Comparison of ENCODE assay signal across 9 mouse cellular contexts in genomic region chr11:58636376-58636977, GRCm38 (mm10). TPM values are rescaled to one million over a fixed set of nuclear protein-coding genes. Genes with fewer than 3 reads are reported as not detected.
DNase-seq lines count a peak whose midpoint lies in the region; ATAC-seq and TF ChIP-seq lines count a peak whose summit lies in the region.
"Had no signal": no experiment of that assay in that cellular context is flagged by ENCODE, and none has a peak within 500 bp of the region (broad histone marks: within the 10 kb centered on the region; RNA-seq: fewer than 3 reads in every experiment).

No protein-coding gene starts in this region.

- no peak overlapping the region for H3K4me3 ChIP-seq in heart, embryonic 10.5 days
- no peak overlapping the region for H3K4me3 ChIP-seq in ES-Bruce4 (ENCODE audit: low read depth, low read length)
- H3K4me3 ChIP-seq in midbrain, embryonic 14.5 days (replicated peaks; ENCODE audit: low read depth, low read length) = no peak overlapping the region
- no peak overlapping the region for H3K4me3 ChIP-seq in testis, adult 2 months (ENCODE audit: control insufficient read depth, low read depth, low read length)
- H3K4me3 ChIP-seq: embryonic facial prominence, embryonic 15.5 days had no signal

- 9% methylated on average over 3 of the region's 4 CpGs for WGBS in heart, embryonic 10.5 days
- 30% methylated on average over 4 of the region's 4 CpGs for WGBS in midbrain, embryonic 14.5 days

- TF ChIP-seq CTCF in ES-Bruce4 (IDR thresholded peaks at IDR 0.05; ENCODE audit: low read depth, low read length) = peak; percentile 78
- peak; percentile 86 for TF ChIP-seq CTCF in testis, adult 2 months (IDR thresholded peaks at IDR 0.05; ENCODE audit: control insufficient read depth, insufficient read depth, insufficient replicate concordance, low read depth, low read length)

- H3K4me1 ChIP-seq in heart, embryonic 10.5 days = peaks cover 9% of the 10 kb centered on the region
- no peaks in the 10 kb centered on the region for H3K4me1 ChIP-seq in ES-Bruce4 (ENCODE audit: control insufficient read depth, insufficient read depth, low read length)
- peaks cover 7% of the 10 kb centered on the region; the same call in 1 of the 2 replicates for H3K4me1 ChIP-seq in midbrain, embryonic 14.5 days (ENCODE audit: control insufficient read depth, insufficient read depth, low read length)
- peaks cover 3% of the 10 kb centered on the region for H3K4me1 ChIP-seq in testis, adult 2 months (ENCODE audit: control insufficient read depth, insufficient read depth, low read length)

- no peak overlapping the region for H3K4me2 ChIP-seq in midbrain, embryonic 14.5 days (ENCODE audit: low read length)
- H3K4me2 ChIP-seq: embryonic facial prominence, embryonic 15.5 days had no signal

- no peaks in the 10 kb centered on the region for H3K9me3 ChIP-seq in heart, embryonic 10.5 days
- H3K9me3 ChIP-seq in ES-Bruce4 (replicated peaks; ENCODE audit: control insufficient read depth, insufficient read depth, low read length, poor library complexity, severe bottlenecking) = no peaks in the 10 kb centered on the region
- no peaks in the 10 kb centered on the region for H3K9me3 ChIP-seq in midbrain, embryonic 14.5 days (ENCODE audit: control insufficient read depth, low read length)
- H3K9me3 ChIP-seq: embryonic facial prominence, embryonic 15.5 days had no signal

- no peak for ATAC-seq in midbrain, embryonic 14.5 days (ENCODE audit: low FRiP score, low TSS enrichment)

- DNase-seq in heart, embryonic 10.5 days (ENCODE audit: low spot score) = peak; percentile 83
- no peak for DNase-seq in heart, adult 11 months
- DNase-seq in c-Kit-positive CD71-negative TER-119-negative erythroid progenitor cells, embryonic 14.5 days (ENCODE audit: low read depth) = peak; percentile 60
- peak; percentile 45 for DNase-seq in gastrocnemius, postnatal 14 days
- peak; percentile 18 to 28 for DNase-seq in left cerebral cortex, postnatal 25 days (ENCODE audit: low spot score in 2 of 2)
- peak; percentile 63 for DNase-seq in midbrain, embryonic 14.5 days

- TF ChIP-seq POLR2A in ES-Bruce4 (IDR thresholded peaks at IDR 0.05; ENCODE audit: insufficient read depth, low read length) = no peak
- TF ChIP-seq POLR2A in testis, adult 2 months (IDR thresholded peaks at IDR 0.05; ENCODE audit: control insufficient read depth, low read depth, low read length) = no peak

- H3K9ac ChIP-seq in ES-Bruce4 (ENCODE audit: low read depth, poor library complexity, severe bottlenecking) = no peak overlapping the region
- no peak overlapping the region for H3K9ac ChIP-seq in midbrain, embryonic 14.5 days (replicated peaks; ENCODE audit: low read length)
- H3K9ac ChIP-seq: embryonic facial prominence, embryonic 15.5 days had no signal

- no peak overlapping the region for H3K27ac ChIP-seq in heart, embryonic 10.5 days
- H3K27ac ChIP-seq in ES-Bruce4 (ENCODE audit: insufficient read depth, low read length) = no peak overlapping the region
- no peak overlapping the region for H3K27ac ChIP-seq in midbrain, embryonic 14.5 days (replicated peaks; ENCODE audit: low read depth, low read length)
- no peak overlapping the region for H3K27ac ChIP-seq in testis, adult 2 months (ENCODE audit: control insufficient read depth, insufficient read depth, low read depth, low read length)
- H3K27ac ChIP-seq: embryonic facial prominence, embryonic 15.5 days had no signal

- intact Hi-C loops in gastrocnemius, postnatal 14 days (cut with DNase I; ENCODE audit: low total_unique reads) = loop anchor here (5.0 kb wide), 1 partner anchor 234 kb away; no protein-coding TSS in a partner anchor
- intact Hi-C loops in left cerebral cortex, postnatal 25 days (cut with DNase I) = loop anchor here (5.0 kb wide), 1 partner anchor 234 kb away; no protein-coding TSS in a partner anchor

- TF ChIP-seq EP300 in ES-Bruce4 (IDR thresholded peaks at IDR 0.05; ENCODE audit: insufficient read depth, low read depth, low read length) = no peak

- H3K36me3 ChIP-seq in heart, embryonic 10.5 days = no peaks in the 10 kb centered on the region
- H3K36me3 ChIP-seq in ES-Bruce4 (ENCODE audit: control insufficient read depth, insufficient read depth, low read length, poor library complexity, severe bottlenecking) = no peaks in the 10 kb centered on the region
- H3K36me3 ChIP-seq in midbrain, embryonic 14.5 days (ENCODE audit: control insufficient read depth, insufficient read depth, low read length) = no peaks in the 10 kb centered on the region
- H3K36me3 ChIP-seq in testis, adult 2 months (ENCODE audit: control insufficient read depth, insufficient read depth, low read length) = no peaks in the 10 kb centered on the region
- H3K36me3 ChIP-seq: embryonic facial prominence, embryonic 15.5 days had no signal

- H3K27me3 ChIP-seq in heart, embryonic 10.5 days (ENCODE audit: insufficient read depth, poor library complexity, severe bottlenecking) = peaks cover 36% of the 10 kb centered on the region
- H3K27me3 ChIP-seq in ES-Bruce4 (ENCODE audit: control insufficient read depth, insufficient read depth, low read length, poor library complexity, severe bottlenecking) = peaks cover 2% of the 10 kb centered on the region
- peaks cover 7% of the 10 kb centered on the region; the same call in 1 of the 2 replicates for H3K27me3 ChIP-seq in midbrain, embryonic 14.5 days (ENCODE audit: control insufficient read depth, insufficient read depth, low read length)
- no peaks in the 10 kb centered on the region for H3K27me3 ChIP-seq in testis, adult 2 months (ENCODE audit: control insufficient read depth, insufficient read depth, low read length)

RNA-seq across cellular contexts. Expression of gene Trim58, which starts 3.8 kb away (rescaled TPM):
- polyA plus RNA-seq in heart, embryonic 10.5 days (2016; fragmentation: Nextera tagmentation; extraction: Ambion mirVana) = 1.1 and 1.2 TPM in 2 replicates
- not detected in 2 replicates for polyA plus RNA-seq in ES-Bruce4 (2011; ENCODE audit: insufficient read depth, insufficient read length, low read depth, missing spikeins)
- total RNA-seq in gastrocnemius, postnatal 14 days (2021) = not detected
- total RNA-seq in left cerebral cortex, postnatal 25 days (2021) = not detected
- polyA plus RNA-seq in midbrain, embryonic 14.5 days (2014; fragmentation: Nextera tagmentation; extraction: Ambion mirVana) = 0.09 and 0.16 TPM in 2 replicates
- polyA plus RNA-seq in testis, adult 2 months (2012; rRNA removed) = not detected in 2 replicates
- polyA plus RNA-seq: embryonic facial prominence, embryonic 15.5 days had no signal

RNA-seq across cellular contexts. Expression of gene Olfr323, which starts 6.2 kb away (rescaled TPM):
- polyA plus RNA-seq in heart, embryonic 10.5 days (2016; fragmentation: Nextera tagmentation; extraction: Ambion mirVana) = not detected in 2 replicates
- polyA plus RNA-seq in ES-Bruce4 (2011; ENCODE audit: insufficient read depth, insufficient read length, low read depth, missing spikeins) = not detected in 2 replicates
- total RNA-seq in gastrocnemius, postnatal 14 days (2021) = not detected
- total RNA-seq in left cerebral cortex, postnatal 25 days (2021) = not detected
- polyA plus RNA-seq in midbrain, embryonic 14.5 days (2014; fragmentation: Nextera tagmentation; extraction: Ambion mirVana) = not detected in 2 replicates
- polyA plus RNA-seq in testis, adult 2 months (2012; rRNA removed) = 0.57 and 2.2 TPM in 2 replicates

RNA-seq across cellular contexts. Expression of gene 2210407C18Rik, which starts 20.6 kb away (rescaled TPM):
- polyA plus RNA-seq in heart, embryonic 10.5 days (2016; fragmentation: Nextera tagmentation; extraction: Ambion mirVana) = not detected in 2 replicates
- not detected in 2 replicates for polyA plus RNA-seq in ES-Bruce4 (2011; ENCODE audit: insufficient read depth, insufficient read length, low read depth, missing spikeins)
- total RNA-seq in gastrocnemius, postnatal 14 days (2021) = not detected
- not detected for total RNA-seq in left cerebral cortex, postnatal 25 days (2021)
- polyA plus RNA-seq in midbrain, embryonic 14.5 days (2014; fragmentation: Nextera tagmentation; extraction: Ambion mirVana) = not detected in 2 replicates
- polyA plus RNA-seq in testis, adult 2 months (2012; rRNA removed) = not detected in 2 replicates
- polyA plus RNA-seq: embryonic facial prominence, embryonic 15.5 days had no signal

RNA-seq across cellular contexts. Expression of gene Olfr322, which starts 22.1 kb away (rescaled TPM):
- not detected in 2 replicates for polyA plus RNA-seq in heart, embryonic 10.5 days (2016; fragmentation: Nextera tagmentation; extraction: Ambion mirVana)
- not detected in 2 replicates for polyA plus RNA-seq in ES-Bruce4 (2011; ENCODE audit: insufficient read depth, insufficient read length, low read depth, missing spikeins)
- not detected for total RNA-seq in gastrocnemius, postnatal 14 days (2021)
- not detected for total RNA-seq in left cerebral cortex, postnatal 25 days (2021)
- polyA plus RNA-seq in midbrain, embryonic 14.5 days (2014; fragmentation: Nextera tagmentation; extraction: Ambion mirVana) = not detected in 2 replicates
- polyA plus RNA-seq in testis, adult 2 months (2012; rRNA removed) = not detected in 2 replicates
- polyA plus RNA-seq: embryonic facial prominence, embryonic 15.5 days had no signal

RNA-seq across cellular contexts. Expression of gene Olfr324, which starts 41.6 kb away (rescaled TPM):
- not detected in 2 replicates for polyA plus RNA-seq in heart, embryonic 10.5 days (2016; fragmentation: Nextera tagmentation; extraction: Ambion mirVana)
- not detected in 2 replicates for polyA plus RNA-seq in ES-Bruce4 (2011; ENCODE audit: insufficient read depth, insufficient read length, low read depth, missing spikeins)
- total RNA-seq in gastrocnemius, postnatal 14 days (2021) = not detected
- not detected for total RNA-seq in left cerebral cortex, postnatal 25 days (2021)
- polyA plus RNA-seq in midbrain, embryonic 14.5 days (2014; fragmentation: Nextera tagmentation; extraction: Ambion mirVana) = not detected in 2 replicates
- not detected in 2 replicates for polyA plus RNA-seq in testis, adult 2 months (2012; rRNA removed)
- polyA plus RNA-seq: embryonic facial prominence, embryonic 15.5 days had no signal
